Mouse (Mus musculus): ENCODE measurements around the gene Rsph14. TPM values are rescaled to one million over a fixed set of nuclear protein-coding genes. Genes with fewer than 3 reads are reported as not detected.

Gene Rsph14
- under 1 TPM; 0.34 to 1.00 TPM for total RNA-seq (2021)
- long read RNA-seq, experiment 1, result 0 reads
- long read RNA-seq, experiment 2, result 0 reads

DNA sequence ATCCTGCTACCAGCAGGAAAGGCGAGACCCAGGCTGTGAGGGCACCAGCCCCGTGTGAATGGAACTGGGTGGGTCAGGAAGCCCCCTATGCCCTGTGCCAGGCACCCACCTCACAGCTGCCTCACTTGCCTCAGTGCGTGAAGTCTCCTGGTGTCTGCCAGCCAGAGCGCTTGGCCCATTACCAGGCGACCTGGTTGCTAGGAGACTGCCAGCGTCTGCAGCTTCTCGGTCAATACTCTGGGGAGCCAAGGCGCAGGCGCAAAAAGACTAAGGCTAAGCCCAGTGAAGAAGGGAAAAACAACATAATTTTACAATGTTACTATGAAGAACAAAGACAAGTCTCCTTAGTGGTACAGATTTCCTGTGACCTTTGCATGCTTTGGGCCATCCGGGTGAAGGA, at the start of gene Rsph14:
TSS of gene Rsph14 (minus strand) at position 192 of the 400 bp plus-strand sequence.
- Histone ChIP-seq H3K4me3 (peak within 1 kb of the TSS; percentile 32), H3K27ac (peak within 1 kb of the TSS; percentile 72; the same call in 1 of the 2 replicates)
- TF ChIP-seq CTCF (conservative IDR thresholded peaks at IDR 0.05), result no peak; the same call in 1 of the 2 replicates
- peak; percentile 84 to 87 for DNase-seq (ENCODE audit: low spot score in 2 of 2)

- no peak for TF ChIP-seq CTCF (conservative IDR thresholded peaks at IDR 0.05)
- H3K27ac ChIP-seq, result no peak overlapping the region
- H3K4me3 ChIP-seq, result no peak overlapping the region
- DNase-seq (ENCODE audit: low spot score in 2 of 2), result no peak
Measured at GRCm38 (mm10) chr10:75078174-75079128, 46.1 kb upstream of the Rsph14 start.

- DNase-seq (ENCODE audit: low spot score in 2 of 2), result no peak
- Histone ChIP-seq H3K4me3 (no peak overlapping the region), H3K27ac (no peak overlapping the region)
- no peak for TF ChIP-seq CTCF (conservative IDR thresholded peaks at IDR 0.05)
Measured at GRCm38 (mm10) chr10:75075665-75076064, 43.3 kb upstream of the Rsph14 start.

- H3K4me3 ChIP-seq, result no peak overlapping the region
- DNase-seq (ENCODE audit: low spot score in 2 of 2), result no peak
- H3K27ac ChIP-seq, result no peak overlapping the region; the same call in 1 of the 2 replicates
- no peak for TF ChIP-seq CTCF (conservative IDR thresholded peaks at IDR 0.05)
Measured at GRCm38 (mm10) chr10:75070281-75070976, 38.0 kb upstream of the Rsph14 start.

DNA sequence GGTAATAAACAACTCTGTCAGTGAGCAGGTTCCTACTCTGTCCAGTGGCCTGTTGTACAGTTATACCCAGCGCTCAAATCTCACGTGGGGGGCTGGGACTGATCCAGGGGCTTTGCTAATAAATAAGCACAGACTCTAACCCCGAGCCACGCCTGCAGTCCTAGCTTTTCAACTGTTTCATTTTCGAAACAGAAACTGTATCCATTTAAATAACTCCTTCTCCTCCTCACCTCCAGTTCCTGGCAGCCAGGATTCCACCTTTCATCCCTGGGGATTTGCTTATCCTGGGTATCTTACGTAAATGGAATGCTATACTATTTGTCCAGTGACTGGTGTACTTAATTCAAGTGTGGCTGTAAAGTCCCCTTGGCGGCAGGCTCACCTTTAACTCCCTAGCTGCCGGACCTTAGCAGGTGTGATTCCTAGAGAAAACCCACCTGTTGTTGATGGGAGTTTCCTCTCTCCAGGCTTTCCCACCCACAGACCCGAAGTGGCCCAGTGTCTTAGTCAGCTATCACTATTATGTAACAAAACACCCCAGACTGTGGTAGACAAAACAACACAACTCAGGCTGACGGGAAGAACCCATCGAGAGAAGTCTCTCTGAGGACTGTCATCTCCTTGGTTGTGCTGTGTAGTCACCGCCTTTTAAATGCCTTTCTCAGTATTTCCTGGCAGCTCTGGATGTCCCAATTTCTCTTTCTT, 36.4 kb upstream of the Rsph14 start:
- Histone ChIP-seq H3K27ac (peak overlapping the region; percentile 72), H3K4me3 (peak overlapping the region; percentile 5; the same call in 1 of the 2 replicates)
- no peak for DNase-seq (ENCODE audit: low spot score in 2 of 2)
- TF ChIP-seq CTCF (conservative IDR thresholded peaks at IDR 0.05), result no peak

DNA sequence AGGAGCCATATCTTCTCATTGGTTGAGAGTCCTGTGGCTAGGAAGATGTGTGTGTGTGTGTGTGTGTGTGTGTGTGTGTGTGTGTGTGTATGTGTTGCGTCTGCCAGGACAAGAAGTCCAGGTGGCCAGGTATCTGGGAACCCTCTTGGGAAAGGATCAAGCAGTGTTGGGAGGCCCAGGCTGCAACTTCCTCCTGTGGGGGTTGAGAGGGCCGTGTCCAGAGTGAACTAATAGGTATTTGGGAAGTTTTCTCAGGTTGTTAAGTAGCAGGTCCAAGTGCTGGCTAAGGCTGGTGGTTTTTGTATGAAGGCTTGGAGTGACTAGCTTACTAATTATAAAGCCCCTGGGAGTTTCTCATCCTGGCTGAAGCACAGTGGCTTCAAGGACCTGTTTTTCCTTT, 35.7 kb upstream of the Rsph14 start:
- no peak for TF ChIP-seq CTCF (conservative IDR thresholded peaks at IDR 0.05)
- Histone ChIP-seq H3K4me3 (no peak overlapping the region; the same call in 1 of the 2 replicates), H3K27ac (peak overlapping the region; percentile 72)
- no peak for DNase-seq (ENCODE audit: low spot score in 2 of 2)

- no peak for TF ChIP-seq CTCF (conservative IDR thresholded peaks at IDR 0.05)
- no peak for DNase-seq (ENCODE audit: low spot score in 2 of 2)
- peak overlapping the region; percentile 51; the same call in 1 of the 2 replicates for H3K27ac ChIP-seq
- no peak overlapping the region for H3K4me3 ChIP-seq
Measured at GRCm38 (mm10) chr10:75067446-75067845, 35.1 kb upstream of the Rsph14 start.

- no peak for TF ChIP-seq CTCF (conservative IDR thresholded peaks at IDR 0.05)
Measured at GRCm38 (mm10) chr10:75065691-75066090, 33.3 kb upstream of the Rsph14 start.

DNA sequence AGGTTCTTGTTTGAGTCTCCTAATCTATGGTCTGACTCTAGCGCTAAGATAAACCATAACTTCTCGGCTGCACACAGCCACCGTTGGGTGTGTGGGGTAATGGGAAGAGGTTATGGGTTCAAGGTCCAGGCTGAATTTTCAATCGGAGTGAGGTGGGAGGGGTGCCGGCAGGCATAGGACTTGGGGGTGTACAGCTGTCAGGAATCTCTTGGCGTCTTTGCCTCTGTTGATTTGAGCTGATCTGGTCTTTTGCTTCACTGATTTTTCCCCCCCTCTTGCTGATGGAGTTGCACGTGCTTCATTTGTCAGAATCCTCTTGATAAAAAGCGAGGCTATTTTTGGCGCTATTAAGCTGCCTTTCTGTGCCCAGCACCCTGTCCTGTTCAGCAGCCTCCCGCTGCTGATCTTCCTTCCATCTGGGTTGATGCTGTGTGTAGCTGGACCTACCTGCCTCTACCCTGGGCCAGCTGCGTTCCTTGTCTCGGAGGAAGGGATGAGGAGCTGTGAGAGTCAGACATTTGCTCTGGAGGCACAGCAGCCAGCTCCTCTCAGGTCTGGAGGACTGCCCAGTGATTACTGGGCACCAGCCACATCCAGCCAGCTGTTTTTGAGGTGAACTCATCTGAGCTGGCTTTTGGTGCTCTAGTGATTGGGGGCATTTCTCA, 31.0 kb upstream of the Rsph14 start:
- Histone ChIP-seq H3K27ac (peak overlapping the region; percentile 80), H3K4me3 (peak overlapping the region; percentile 85)
- no peak for DNase-seq (ENCODE audit: low spot score in 2 of 2)
- no peak for TF ChIP-seq CTCF (conservative IDR thresholded peaks at IDR 0.05)

More at GRCm38 (mm10) chr10:75065691-75066090, 33.3 kb upstream of the Rsph14 start:
- DNase-seq (ENCODE audit: low spot score in 2 of 2), result no peak
- Histone ChIP-seq H3K4me3 (no peak overlapping the region; the same call in 1 of the 2 replicates), H3K27ac (no peak overlapping the region)

GRCm38 (mm10) chr10:75062621-75063020, 30.2 kb upstream of the Rsph14 start:
- no peak for TF ChIP-seq CTCF (conservative IDR thresholded peaks at IDR 0.05)
- DNase-seq (ENCODE audit: low spot score in 2 of 2), result no peak
- H3K27ac ChIP-seq, result peak overlapping the region; percentile 90; the same call in 1 of the 2 replicates
- peak overlapping the region; percentile 85 for H3K4me3 ChIP-seq

GRCm38 (mm10) chr10:75062189-75062561, 29.8 kb upstream of the Rsph14 start:
- Histone ChIP-seq H3K4me3 (peak overlapping the region; percentile 85), H3K27ac (peak overlapping the region; percentile 90)
- no peak for TF ChIP-seq CTCF (conservative IDR thresholded peaks at IDR 0.05)
- no peak for DNase-seq (ENCODE audit: low spot score in 2 of 2)
